Mouse (Mus musculus) c-Kit-positive CD71-positive TER-119-negative erythroid progenitor cells, embryonic 14.5 days (primary cell): ENCODE measurements around the gene Ccdc9b.
A peak's percentile ranks its signal among the peaks of the same experiment; 100 is the strongest.

Experiments used
- DNase-seq: peaks from one replicate; pipeline ENCODE4 v3.0.0-alpha.2; 2013; ENCODE audit warnings: low read depth

The Ccdc9b gene

DNA sequence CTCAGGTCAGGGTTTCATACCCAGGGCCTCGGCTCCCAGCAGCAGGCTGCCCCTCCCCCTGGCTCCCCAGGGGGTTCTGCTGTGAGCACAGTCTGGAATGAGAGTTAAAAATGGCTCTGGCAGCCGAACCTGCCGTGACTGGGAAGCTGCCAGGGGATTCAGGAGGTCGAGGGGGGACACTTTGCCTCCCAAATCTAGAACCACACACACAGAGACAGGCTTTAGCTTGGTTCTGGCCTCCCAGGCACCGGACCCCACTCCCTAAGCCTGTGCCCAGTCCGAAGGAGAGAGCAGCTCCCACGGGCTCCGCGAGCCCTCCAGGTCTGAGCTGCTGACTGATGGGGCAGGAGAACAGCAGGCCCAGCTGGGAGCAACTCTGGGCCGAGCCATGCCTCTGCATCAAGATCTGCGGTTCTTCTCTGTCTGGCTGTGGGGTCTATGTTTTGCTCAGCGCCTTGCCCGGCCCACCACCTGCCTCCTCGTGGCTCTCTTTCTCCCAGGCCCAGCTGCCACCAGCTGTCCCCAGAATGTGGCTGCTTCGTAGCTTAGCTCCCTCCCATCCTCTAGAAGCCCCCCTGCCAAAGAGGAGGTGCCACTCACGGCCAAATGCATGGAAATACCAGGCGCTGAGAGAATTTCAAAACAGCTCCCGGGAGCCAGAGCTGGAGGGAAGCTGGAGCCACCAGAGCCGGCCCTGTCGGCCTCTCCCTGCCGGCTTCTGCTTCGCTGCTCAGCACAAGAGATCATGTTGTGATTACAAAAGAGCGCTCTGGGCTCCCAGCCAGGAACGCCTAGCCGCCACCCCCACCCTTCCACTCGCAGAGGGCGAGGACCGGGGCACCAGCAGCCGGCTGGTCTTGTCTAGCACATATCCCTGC is at the start of gene Ccdc9b:
Gene Ccdc9b, minus strand, starts transcription at position 756 of the 878 bp plus-strand sequence.
- no peak for DNase-seq

DNA sequence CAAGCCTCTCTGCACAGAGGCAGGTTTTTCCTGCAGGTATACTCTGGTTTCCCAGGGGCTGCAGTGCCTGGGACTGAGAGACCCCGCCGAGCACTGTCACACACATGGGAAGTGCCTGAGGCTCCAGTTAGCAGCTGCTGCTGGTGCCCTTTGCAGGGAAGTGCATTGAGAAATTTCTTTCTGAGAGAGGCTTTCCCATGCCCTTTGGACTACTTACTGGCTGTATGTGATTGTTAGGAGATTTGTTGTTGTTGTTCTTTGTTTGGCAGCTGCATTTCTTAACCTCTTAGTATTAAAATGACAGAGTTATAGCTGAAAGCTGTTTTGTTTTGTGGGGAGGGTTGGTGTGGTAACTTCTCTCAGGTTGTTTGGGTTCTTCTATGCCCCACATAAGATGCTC is 48.4 kb upstream of the Ccdc9b start:
- DNase-seq, result no peak

DNA sequence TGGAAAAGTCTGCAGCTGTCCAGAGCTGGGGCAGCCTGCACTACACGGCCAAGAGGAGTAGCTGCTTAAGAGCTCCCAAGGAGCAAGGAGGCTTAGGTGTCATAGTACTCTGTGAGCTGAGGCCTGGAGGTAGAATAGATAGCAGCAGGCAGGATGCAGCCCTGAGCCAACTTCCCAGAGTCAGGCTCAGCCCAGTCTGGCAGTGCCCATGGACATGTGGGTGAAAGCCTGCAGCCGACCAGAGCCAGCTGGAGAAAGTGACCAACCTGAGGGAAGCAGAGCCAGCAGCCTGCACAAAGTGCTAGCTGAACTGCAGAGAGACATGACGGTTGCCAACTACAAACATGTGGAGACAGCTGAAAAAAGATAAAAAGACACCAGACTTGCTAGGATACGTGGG is 44.4 kb upstream of the Ccdc9b start:
- no peak for DNase-seq

DNA sequence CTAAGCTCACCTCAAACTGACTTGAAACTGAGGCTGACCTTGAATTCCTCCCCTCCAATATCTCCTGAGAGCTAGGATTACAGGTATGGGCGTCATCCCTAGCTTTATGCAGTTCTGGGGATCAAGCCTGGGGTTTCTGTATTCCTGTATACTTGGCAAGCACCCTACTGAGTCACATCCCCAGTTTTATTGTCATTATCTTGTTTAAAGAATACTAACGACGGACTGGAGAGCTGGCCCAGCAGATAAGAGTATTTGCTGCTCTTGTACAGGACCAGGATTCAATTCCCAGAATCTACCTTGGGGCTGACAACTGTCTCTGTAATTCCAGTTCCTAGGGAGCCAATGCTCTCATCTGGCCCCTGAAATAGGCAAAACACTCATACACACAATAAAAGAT is 43.3 kb upstream of the Ccdc9b start:
- no peak for DNase-seq

DNA sequence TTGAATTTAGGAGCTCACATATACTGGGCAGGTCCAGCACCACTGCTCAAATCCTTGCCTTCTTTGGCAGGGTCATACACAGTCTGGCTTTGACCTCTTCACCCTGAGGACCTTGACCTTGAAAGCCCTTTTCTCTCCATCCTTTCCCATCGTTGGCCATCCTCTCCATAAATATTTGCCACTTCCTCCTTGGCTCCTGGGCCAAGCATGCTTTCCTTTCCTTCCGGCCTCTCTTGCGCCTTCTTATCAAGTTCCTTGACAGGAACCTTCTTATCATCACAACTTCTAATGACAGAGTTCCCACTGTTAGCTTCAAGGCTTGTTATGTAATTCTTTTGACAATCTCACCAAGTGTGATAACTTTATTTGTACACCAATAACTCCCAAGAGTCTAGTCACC is 42.7 kb upstream of the Ccdc9b start:
- DNase-seq, result no peak

DNA sequence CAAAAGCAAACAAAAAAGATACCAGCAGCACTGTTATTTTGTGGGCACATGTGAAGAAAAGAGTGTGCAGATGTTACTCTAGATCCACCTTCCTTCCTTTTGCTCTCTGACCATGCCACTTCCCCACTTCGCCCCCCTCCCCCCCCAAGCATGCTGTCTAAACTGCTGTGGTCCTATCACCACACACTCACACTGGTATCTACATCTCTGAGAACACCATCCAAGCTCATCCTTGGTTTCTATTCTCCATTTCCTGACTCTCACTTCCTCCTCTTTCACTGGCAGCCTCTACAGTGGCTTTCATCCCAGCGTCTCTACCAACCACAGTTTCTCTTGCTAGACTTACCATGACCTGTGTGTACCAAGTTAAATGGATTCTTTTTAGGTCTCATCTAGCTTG is 42.0 kb upstream of the Ccdc9b start:
- no peak for DNase-seq

DNA sequence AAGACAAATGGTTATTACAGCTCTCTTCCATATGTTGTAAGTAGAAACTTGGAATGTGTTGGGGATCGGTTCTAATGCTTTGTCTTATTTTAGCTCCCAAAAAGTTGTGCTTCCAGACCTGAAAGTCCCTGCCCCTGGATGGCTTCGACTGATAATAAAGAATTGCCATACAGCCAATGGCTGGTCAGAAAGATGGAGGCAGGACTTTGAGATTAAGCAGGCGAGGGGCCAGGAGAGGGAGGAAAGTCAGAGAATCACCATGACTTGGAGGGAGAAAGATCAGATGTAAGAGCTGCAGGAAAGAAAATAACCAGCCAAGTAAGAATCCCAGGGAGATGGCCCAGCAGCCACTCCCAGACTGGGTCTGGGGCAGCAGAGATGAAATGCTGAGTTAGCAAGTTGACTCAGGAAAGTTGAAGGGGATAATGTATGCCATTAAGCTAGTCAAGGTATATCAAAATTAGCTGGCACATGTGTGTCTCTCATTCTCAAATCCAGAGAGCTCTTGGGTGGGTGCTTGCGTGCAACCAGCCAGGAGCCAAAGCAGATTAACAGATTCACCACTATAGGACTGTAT is 40.2 kb upstream of the Ccdc9b start:
- no peak for DNase-seq

DNA sequence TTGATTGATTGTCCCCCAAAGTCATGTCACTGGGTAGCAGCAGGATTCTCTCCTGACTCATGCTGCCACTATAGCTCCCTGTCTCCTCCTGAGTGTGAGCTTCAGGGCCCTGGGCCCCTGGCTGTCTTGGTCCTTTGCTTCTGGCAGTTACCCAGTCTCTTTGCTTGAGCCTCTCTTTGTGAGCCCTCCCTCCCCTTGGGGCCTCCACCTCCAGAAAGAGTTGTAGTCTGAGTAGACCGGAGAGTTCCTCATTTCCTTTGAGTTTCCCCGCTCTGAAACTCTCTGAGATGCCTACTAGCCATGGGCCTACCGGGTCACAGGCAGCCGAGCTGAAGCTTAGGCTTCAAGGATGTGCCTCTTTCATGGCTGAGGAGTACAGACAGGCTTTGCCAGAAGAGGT is 31.2 kb upstream of the Ccdc9b start:
- DNase-seq, result no peak

DNA sequence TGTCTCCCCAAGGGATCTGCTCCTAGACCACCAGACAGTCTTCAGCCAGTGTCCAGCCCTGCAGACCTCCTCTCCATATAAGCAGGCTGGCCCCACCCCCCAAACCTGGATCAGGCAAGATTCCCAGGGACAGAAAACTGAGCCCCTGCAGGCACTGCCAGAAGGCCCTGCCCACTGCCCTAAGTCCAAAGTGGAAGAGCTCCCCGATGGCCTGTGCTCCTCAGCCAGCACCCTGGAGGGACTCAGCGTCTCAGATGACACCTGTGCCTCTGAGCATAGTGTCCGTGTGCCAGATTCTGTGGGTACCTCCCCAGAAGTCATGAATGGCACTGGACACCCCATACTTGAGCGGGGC is 29.8 kb upstream of the Ccdc9b start:
- no peak for DNase-seq

DNA sequence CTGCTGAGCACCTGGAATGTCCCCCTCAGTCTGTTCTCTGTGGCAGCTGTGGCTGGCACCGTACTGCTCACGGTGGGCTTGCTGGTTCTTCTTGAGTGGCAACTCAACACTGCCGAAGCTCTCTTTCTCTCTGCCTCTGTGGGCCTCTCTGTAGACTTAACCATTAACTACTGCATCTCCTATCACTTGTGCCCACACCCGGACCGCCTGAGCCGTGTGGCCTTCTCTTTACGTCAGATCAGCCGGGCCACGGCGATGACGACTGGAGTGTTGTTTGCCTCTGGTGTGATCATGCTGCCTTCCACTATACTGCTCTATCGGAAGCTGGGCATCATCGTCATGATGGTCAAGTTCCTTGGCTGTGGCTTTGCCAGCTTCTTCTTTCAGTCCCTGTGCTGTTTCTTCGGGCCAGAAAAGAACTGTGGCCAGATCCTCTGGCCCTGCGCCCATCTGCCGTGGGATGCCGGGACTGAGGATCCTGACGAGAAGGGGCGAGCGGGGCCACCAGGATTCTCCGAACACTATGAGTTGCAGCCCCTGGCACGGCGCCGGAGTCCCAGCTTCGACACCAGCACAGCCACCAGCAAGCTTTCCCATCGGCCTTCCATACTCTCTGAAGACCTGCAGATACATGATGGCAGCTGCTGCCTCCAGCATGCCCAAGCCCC is 29.3 kb upstream of the Ccdc9b start:
- no peak for DNase-seq

DNA sequence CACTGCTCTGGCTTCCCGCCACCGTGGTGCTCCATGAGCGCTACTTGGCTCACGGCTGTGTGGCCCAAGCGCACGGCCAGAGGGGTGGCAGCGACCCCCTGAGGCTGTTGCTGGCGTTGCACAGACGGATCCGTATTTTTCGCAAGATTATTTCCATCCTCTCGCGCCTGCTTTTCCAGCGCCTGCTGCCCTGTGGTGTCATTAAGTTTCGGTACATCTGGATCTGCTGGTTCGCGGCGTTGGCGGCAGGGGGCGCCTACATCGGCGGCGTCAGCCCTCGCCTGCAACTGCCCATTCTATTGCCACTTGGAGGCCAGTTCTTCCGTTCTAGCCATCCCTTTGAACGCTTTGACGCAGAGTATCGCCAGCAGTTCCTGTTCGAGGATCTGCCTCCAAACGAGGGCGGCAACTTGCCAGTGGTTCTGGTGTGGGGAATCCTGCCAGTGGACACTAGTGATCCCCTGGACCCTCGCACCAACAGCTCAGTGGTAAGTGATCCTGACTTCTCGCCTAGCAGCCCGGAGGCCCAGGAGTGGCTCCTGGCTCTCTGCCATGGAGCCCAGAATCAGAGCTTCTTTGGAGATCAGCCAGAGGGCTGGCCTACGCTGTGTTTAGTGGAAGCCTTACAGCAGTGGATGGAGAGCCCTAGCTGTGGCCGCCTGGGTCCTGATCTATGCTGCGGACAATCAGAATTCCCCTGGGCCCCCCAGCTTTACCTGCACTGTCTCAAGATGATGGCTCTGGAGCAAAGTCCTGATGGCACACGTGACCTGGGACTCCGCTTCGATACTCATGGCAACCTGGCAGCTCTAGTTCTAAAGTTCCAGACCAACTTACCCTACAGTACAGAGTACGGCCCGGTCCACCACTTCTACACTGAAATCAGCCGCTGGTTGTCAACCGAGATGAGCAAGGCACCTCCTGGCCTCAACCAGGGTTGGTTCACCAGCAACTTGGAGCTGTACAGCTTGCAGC is 28.4 kb upstream of the Ccdc9b start:
- no peak for DNase-seq

DNA sequence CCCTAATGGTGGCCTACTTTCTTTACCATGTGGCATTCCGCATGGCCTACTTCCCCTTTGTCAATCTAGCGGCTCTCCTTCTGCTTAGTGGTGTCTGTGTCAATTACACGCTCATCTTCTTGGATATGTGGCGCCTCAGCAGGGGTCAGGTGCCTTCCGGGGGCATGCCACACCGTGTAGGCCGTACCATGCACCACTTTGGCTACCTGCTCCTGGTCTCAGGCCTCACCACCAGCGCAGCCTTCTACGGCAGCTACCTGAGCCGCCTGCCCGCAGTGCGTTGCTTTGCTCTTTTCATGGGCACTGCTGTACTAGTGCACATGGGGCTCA is 27.7 kb upstream of the Ccdc9b start:
- no peak for DNase-seq

DNA sequence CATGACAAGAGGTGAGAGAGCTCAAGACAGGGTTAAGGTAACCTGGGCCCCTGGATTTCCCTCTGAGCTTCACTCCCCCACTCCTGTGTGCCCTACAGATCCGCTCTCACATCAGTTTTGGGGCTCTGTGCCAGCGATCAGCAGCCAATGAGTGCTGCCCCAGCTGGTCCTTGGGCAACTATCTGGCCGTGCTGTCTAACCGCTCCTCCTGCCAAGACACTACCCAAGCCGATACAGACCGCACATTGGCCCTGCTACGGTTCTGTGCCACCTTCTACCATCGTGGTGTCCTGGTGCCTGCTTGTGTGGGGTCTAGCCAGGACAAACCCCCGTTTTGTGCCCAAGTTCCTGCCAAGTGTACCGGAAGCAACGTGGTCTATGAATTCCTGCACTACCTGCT is 27.0 kb upstream of the Ccdc9b start:
- no peak for DNase-seq

DNA sequence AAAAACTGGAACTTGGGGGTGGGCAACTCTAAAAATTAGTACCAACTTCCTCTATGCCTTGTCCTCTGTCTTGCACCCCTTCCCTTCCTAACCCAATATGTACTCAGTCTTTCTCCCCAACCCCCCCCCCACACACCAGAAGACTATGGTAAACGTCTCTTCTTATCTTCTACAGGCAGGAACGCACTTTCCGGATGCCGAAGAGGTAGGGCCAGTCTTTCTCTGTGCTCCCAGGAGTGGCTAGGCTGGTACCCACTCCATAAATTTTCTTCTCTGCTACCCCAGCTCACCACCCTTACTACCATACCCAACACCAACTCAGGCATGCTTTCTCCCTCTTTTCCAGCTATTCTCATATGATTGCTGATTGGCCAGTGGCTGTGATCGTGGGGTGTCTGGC is 24.1 kb upstream of the Ccdc9b start:
- no peak for DNase-seq

DNA sequence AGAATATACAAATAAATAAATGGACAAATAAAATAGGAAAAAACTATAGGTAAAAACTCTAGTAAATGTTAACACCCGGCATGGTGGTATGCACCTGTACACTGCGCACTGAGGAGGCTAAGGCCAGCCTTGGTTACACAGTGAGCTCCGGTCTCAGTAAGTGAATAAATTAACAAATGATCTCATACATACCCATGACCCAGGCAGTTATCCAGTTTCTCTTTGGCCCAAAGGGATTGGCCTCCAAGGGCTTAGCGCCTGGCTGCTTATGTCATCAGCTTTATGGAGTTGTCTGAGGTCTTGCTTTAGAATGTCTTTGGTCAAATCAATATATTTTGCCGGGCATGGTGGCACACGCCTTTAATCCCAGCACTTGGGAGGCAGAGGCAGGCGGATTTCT is 21.2 kb upstream of the Ccdc9b start:
- no peak for DNase-seq

DNA sequence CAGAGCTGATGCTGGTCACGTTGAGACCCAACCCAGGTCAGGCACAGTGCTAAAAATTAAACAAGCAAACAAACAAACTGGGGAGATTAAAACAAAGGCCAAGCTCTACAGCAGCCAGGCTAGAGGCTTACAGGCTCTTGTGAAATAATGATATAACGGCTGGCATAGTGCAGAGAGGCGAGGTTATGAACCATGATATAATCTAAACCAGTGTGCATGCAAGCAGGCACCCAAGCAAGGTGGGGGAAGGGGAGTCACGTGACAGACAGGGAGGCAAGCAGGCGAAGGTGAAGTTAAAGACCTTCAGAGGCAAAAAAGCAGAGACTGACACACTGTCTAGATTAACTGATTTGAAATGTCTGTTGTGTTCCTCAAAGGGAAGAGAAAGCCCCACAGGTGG is 20.6 kb upstream of the Ccdc9b start:
- no peak for DNase-seq

DNA sequence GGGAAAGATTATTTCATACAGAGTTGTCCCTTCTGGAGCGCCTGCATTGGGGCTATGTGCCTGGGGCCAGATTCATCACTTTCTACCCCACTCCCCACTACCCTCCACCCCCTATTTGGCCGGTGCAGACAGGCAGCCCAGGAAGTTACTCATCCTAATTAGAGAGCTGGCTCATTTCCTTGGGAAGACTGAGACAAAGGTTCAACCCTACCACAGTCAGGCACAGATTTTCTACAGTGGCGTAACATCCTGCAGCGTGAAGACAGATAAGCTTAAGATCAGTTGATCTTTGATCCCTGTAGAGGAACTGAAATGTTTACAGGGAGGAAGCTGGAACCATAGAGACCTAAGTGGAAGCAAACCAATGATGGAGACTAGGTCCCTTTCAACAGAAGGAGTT is 19.8 kb upstream of the Ccdc9b start:
- DNase-seq, result no peak

DNA sequence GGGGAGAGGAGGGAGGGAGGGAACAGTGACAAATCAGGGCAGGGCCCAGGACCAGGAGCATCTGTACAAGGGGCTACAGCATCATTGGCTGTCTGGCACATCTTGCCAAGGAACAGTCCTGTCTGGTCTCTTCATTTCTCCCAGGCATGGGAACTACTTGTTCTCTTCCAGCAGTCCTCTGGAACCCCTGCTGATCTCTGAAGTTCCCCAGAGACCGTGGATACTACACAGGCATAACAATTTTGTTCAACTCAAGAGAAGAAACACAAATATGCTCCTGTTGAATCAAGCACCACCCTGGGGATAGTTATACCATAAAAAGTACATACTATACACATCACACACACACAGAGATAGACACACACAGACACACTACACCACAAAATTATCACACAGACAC is 18.7 kb upstream of the Ccdc9b start:
- no peak for DNase-seq

DNA sequence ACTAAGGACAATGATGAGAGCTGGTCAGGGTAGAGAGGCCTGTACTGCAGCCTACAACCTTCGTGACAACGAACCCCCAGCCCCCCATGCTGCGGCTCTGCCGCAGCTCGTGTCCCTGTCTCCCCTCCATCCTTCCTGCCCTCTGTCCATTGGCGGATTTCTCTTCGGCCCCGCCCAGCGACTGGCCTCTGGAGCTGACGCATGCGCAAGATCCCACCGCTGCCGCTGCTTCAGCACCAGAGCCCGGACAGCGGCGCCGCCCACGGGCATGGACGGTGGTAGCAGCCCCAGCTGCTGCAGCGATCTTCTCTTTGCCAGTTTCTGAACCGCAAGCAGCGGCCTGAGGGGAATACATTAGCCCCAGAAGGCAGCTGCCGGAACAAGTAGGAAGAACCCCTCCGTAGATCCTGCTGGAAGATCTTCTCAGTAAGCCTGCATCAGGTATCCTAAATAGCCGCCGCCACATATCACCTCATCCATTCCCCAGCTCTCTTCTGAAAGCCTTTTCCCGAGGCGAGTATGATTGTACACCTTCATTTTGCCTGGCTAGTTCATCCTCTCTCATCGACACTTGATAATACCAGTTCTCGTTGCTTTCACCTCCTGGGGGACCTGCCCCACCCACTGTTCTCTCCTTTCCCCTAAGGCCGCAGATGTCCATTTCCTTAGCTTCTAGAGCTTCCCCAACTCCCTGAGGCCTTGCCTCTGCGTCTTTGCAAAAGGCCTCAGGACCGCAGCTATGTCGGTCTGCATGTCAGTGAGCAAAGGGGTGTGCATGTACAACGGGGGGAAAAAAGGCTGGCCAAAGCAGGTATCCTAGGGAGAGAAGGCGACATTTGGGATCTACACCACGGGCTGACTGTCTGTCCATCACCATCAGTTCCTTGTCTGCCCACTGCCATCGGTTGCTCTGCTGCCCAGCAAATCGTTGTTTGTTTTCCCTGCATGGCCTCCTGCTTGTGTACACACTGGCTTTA is 17.3 kb upstream of the Ccdc9b start, which contains the start of gene Disp2:
Gene Disp2, plus strand, starts transcription at position 216 of the 977 bp plus-strand sequence.
- peak; percentile 79 for DNase-seq

DNA sequence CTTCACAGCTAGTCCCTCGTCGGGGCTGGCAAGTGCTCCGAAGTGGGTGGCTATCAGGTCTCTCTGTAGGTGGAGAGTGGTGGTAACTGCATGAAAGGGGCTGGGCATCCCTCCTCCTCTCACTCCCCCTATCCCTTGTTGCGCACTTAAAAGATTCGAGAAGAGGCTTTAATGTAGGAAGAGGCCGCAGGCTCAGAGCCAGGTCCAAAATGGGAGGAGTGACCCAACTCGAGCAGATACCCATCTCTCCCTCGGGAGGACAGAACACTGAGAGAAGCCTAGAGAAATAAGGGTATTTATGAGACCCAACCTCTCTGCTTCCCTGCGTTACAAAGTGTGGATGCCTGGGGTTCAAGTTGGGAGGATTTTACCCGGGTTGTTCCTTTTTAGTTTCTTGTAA is 16.6 kb upstream of the Ccdc9b start:
- DNase-seq, result no peak

DNA sequence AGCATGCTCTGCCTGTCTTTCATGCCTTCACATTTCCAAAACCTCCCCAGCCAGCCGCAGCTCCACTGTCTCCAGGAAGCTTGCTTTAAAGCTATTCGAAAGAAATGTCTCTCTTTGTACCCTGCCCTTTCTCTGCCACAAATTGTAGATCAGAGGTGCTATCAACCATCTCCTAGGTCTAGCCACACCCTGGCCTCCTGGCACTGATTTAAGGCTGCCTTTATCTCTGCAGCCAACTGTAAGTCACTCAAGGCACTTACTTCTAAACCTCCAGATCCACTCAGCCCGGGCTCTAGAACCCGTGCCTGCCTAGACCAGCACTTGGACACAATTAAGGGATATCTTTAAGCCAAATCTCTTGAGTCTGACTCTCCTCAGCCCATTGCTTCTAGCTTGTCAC is 16.0 kb upstream of the Ccdc9b start:
- DNase-seq, result no peak
